In the genomic region with DNA sequence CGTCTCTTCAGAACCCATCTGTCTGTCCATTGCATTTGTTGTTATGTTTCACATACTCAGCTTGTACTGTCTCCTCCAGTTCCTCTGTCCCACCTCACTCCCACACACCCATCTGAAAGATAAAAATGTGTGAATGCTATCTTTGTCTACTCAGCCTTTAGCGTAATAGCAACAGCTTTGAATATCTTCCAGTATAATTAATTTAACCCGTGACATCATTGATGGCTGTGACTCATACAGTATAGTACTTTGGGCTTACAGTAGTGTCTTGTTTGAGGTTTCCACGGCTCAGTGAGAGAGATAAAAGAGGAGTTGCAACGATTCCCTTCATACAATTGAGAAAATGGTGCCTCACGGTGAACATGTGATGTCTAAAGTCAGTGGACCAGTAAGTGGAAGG, we compare ENCODE assay signal across 18 mouse cellular contexts.
A peak's percentile ranks its signal among the peaks of the same experiment; 100 is the strongest.
DNase-seq lines count a peak whose midpoint lies in the region; ATAC-seq and TF ChIP-seq lines count a peak whose summit lies in the region.
"Had no signal": no experiment of that assay in that cellular context is flagged by ENCODE, and none has a peak within 500 bp of the region (broad histone marks: within the 10 kb centered on the region; RNA-seq: fewer than 3 reads in every experiment).

No protein-coding gene starts in this region.

- no peak overlapping the region for H3K27ac ChIP-seq in layer of hippocampus, adult 2 months
- no peak overlapping the region for H3K27ac ChIP-seq in hindbrain, embryonic 12.5 days
- H3K27ac ChIP-seq: embryonic facial prominence, embryonic 13.5 days; hindbrain, embryonic 15.5 days; neural tube, embryonic 12.5 days had no signal

- no peak for TF ChIP-seq CTCF in layer of hippocampus, adult 2 months (conservative IDR thresholded peaks at IDR 0.05)

- H3K36me3 ChIP-seq in hindbrain, embryonic 12.5 days, result no peaks in the 10 kb centered on the region
- H3K36me3 ChIP-seq: embryonic facial prominence, embryonic 13.5 days; heart, embryonic 12.5 days; hindbrain, embryonic 15.5 days; neural tube, embryonic 12.5 days had no signal

- DNase-seq in layer of hippocampus, adult 2 months (ENCODE audit: low spot score in 2 of 2), result peak; percentile 21 to 66
- no peak for DNase-seq in layer of hippocampus, postnatal 10 days (ENCODE audit: low spot score in 2 of 2)
- DNase-seq in 416B (ENCODE audit: low read depth), result peak; percentile 41
- DNase-seq in adrenal gland, postnatal 14 days, result no peak
- DNase-seq: adrenal gland, adult 8-10 months; cerebellum, adult 11-12 months; kidney, adult 2 months; lung, adult 18-20 months; lung, postnatal 36 days; right cerebral cortex, postnatal 14 days; thymus, postnatal 25 days had no signal

- no peaks in the 10 kb centered on the region for H3K27me3 ChIP-seq in hindbrain, embryonic 12.5 days
- H3K27me3 ChIP-seq: embryonic facial prominence, embryonic 13.5 days; heart, embryonic 12.5 days; hindbrain, embryonic 15.5 days; neural tube, embryonic 12.5 days had no signal

- H3K4me2 ChIP-seq in hindbrain, embryonic 12.5 days (replicated peaks), result no peak overlapping the region
- H3K4me2 ChIP-seq: embryonic facial prominence, embryonic 13.5 days; heart, embryonic 12.5 days; hindbrain, embryonic 15.5 days; neural tube, embryonic 12.5 days had no signal

- WGBS in hindbrain, embryonic 12.5 days, result 79% methylated on average over 6 of the region's 6 CpGs

- no peak overlapping the region for H3K9ac ChIP-seq in hindbrain, embryonic 12.5 days
- H3K9ac ChIP-seq: embryonic facial prominence, embryonic 13.5 days; heart, embryonic 12.5 days; hindbrain, embryonic 15.5 days; neural tube, embryonic 12.5 days had no signal

- no peaks in the 10 kb centered on the region for H3K4me1 ChIP-seq in hindbrain, embryonic 12.5 days
- H3K4me1 ChIP-seq: embryonic facial prominence, embryonic 13.5 days; heart, embryonic 12.5 days; hindbrain, embryonic 15.5 days; neural tube, embryonic 12.5 days had no signal

- H3K9me3 ChIP-seq in hindbrain, embryonic 12.5 days (replicated peaks), result no peaks in the 10 kb centered on the region
- H3K9me3 ChIP-seq: embryonic facial prominence, embryonic 13.5 days; heart, embryonic 12.5 days; hindbrain, embryonic 15.5 days; neural tube, embryonic 12.5 days had no signal

- peak; percentile 64 for ATAC-seq in CD4-positive, CD25-positive, alpha-beta regulatory T cell, adult 4 months
- peak; percentile 48 for ATAC-seq in inflammation-experienced regulatory T-cells, adult 6 months
- ATAC-seq in hindbrain, embryonic 12.5 days (ENCODE audit: low FRiP score), result no peak

- no peak overlapping the region for H3K4me3 ChIP-seq in layer of hippocampus, adult 2 months
- H3K4me3 ChIP-seq in hindbrain, embryonic 12.5 days, result no peak overlapping the region
- H3K4me3 ChIP-seq: embryonic facial prominence, embryonic 13.5 days; heart, embryonic 12.5 days; hindbrain, embryonic 15.5 days; neural tube, embryonic 12.5 days had no signal

Comparison
In these comparisons a context has a peak if more than half of its experiments do, and no peak if none do; other contexts are left out.
1. DNase-seq: peak in layer of hippocampus, adult 2 months (2 of 2) and 416B (single experiment); none in layer of hippocampus, postnatal 10 days (0 of 2) and adrenal gland, postnatal 14 days (single experiment).